Mouse (Mus musculus) limb, embryonic 15.5 days (tissue): Measurements from ENCODE around the gene Polr2i. TPM values are rescaled to one million over a fixed set of nuclear protein-coding genes. Genes with fewer than 3 reads are reported as not detected.
"Not testable (repeated sequence)": the region's sequence is repeated elsewhere in the genome, so short reads cannot be mapped to it uniquely, and the experiment has no call there.

ENCODE experiments used
- ATAC-seq: fragments of 200-750 bp; cut with Nextera tagmentation; 2 replicates; pipeline ENCODE4 v1.8.0; 2017; ENCODE audit warnings: low read depth, moderate TSS enrichment; ENCODE audit not compliant: insufficient number of reproducible peaks, low FRiP score, low TSS enrichment
- H3K27ac ChIP-seq: fragments of 300-500 bp; sonication (generic); 2 replicates; pipeline ENCODE4 v1.5.1; 2015; ENCODE audit warnings: moderate library complexity, mild to moderate bottlenecking, inconsistent platforms
- H3K27me3 ChIP-seq: fragments of 300-500 bp; sonication (generic); 2 replicates; pipeline ENCODE4 v1.6.1; 2015; ENCODE audit warnings: inconsistent platforms
- H3K36me3 ChIP-seq: fragments of 300-500 bp; sonication (generic); 2 replicates; pipeline ENCODE4 v1.6.1; 2015; ENCODE audit warnings: inconsistent platforms
- H3K4me1 ChIP-seq: fragments of 300-500 bp; sonication (generic); 2 replicates; pipeline ENCODE4 v1.6.1; 2015; ENCODE audit warnings: inconsistent platforms
- H3K4me2 ChIP-seq: fragments of 300-500 bp; sonication (generic); 2 replicates; pipeline ENCODE4 v1.6.1; 2015; ENCODE audit warnings: mild to moderate bottlenecking, inconsistent platforms
- H3K4me3 ChIP-seq: fragments of 300-500 bp; sonication (generic); 2 replicates; pipeline ENCODE4 v1.5.1; 2015; ENCODE audit warnings: mild to moderate bottlenecking, inconsistent platforms
- H3K9ac ChIP-seq: fragments of 300-500 bp; sonication (generic); 2 replicates; pipeline ENCODE4 v1.6.1; 2015; ENCODE audit warnings: inconsistent platforms
- H3K9me3 ChIP-seq: fragments of 300-500 bp; sonication (generic); 2 replicates; pipeline ENCODE4 v1.6.1; 2016; ENCODE audit warnings: inconsistent platforms
- WGBS: fragments of 180-500 bp; shearing (Covaris S2); methylation state at CpG from one replicate; pipeline ENCODE4 v1.1.7; 2015; 5-methylcytosine and 5-hydroxymethylcytosine counted together
- polyA plus RNA-seq: library from polyadenylated mRNA; unstranded; fragments of >200 nt; fragmentation: Nextera tagmentation; extraction: Ambion mirVana; gene quantifications from 2 replicates; pipeline ENCODE4 v1.2.1, GENCODE M21; 2015

Gene Polr2i
- polyA plus RNA-seq, 1 experiment from 2014 or later, result 149 TPM

GRCm38 (mm10) chr7:30195461-30195860 is 36.3 kb upstream of the Polr2i start:
- Histone ChIP-seq H3K4me3 (peak overlapping the region; percentile 81; the same call in 1 of the 2 replicates), H3K4me2 (peak overlapping the region; percentile 64), H3K9ac (no peak overlapping the region), H3K27ac (no peak overlapping the region), H3K4me1 (peaks cover 32% of the 10 kb centered on the region), H3K36me3 (peaks cover 24% of the 10 kb centered on the region), H3K9me3 (no peaks in the 10 kb centered on the region), H3K27me3 (no peaks in the 10 kb centered on the region)
- no peak for ATAC-seq
- WGBS, result 53% methylated on average over 6 of the region's 6 CpGs

- no peaks in the 10 kb centered on the region for H3K9me3 ChIP-seq
- H3K36me3 ChIP-seq, result peaks cover 17% of the 10 kb centered on the region
- WGBS, result 51% methylated on average over 6 of the region's 6 CpGs
- no peak overlapping the region for H3K27ac ChIP-seq
- H3K4me1 ChIP-seq, result peaks cover 32% of the 10 kb centered on the region
- no peak overlapping the region for H3K4me2 ChIP-seq
- H3K9ac ChIP-seq, result no peak overlapping the region
- no peak overlapping the region for H3K4me3 ChIP-seq
- no peak for ATAC-seq
- H3K27me3 ChIP-seq, result no peaks in the 10 kb centered on the region
Measured at GRCm38 (mm10) chr7:30196171-30196570, 35.6 kb upstream of the Polr2i start.

- Histone ChIP-seq H3K9me3 (no peaks in the 10 kb centered on the region), H3K4me2 (no peak overlapping the region), H3K9ac (no peak overlapping the region), H3K4me1 (peaks cover 27% of the 10 kb centered on the region), H3K27me3 (no peaks in the 10 kb centered on the region), H3K27ac (peak overlapping the region; percentile 27; the same call in 1 of the 2 replicates), H3K4me3 (no peak overlapping the region), H3K36me3 (peaks cover 2% of the 10 kb centered on the region; the same call in 1 of the 2 replicates)
- 60% methylated on average over 5 of the region's 5 CpGs for WGBS
- ATAC-seq, result no peak
Measured at GRCm38 (mm10) chr7:30197592-30198129, 34.1 kb upstream of the Polr2i start.

DNA sequence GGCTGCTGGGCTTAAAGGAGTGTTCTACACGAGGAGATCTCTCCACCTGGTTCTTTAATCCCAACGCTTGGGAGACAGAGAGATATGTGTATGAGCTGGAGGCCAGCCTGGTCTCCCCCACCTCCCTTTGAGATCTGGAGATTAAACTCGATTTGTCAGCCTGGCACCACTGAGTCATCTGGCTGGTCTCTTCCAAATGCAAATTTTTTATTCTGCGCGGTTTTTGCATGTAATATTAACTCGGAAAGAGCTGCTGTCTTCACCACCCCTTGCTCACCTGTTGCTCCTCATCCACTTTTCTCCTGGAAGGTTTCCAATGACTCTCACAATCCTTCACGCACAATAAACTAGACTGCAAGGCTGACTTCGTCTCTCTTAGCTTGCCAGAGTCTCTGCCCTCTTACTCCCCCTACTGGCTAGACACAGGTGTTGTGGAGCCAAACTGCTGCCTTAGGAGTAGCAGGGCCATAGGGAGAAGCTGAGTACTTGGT is 33.2 kb upstream of the Polr2i start, which contains the start of gene Capns1:
TSS of gene Capns1 (minus strand) at position 331 of the 491 bp plus-strand sequence.
- Histone ChIP-seq H3K27ac (peak within 1 kb of the TSS; percentile 27; the same call in 1 of the 2 replicates), H3K9me3 (no peaks in the 10 kb centered on the region), H3K4me1 (peaks cover 18% of the 10 kb centered on the region), H3K27me3 (no peaks in the 10 kb centered on the region), H3K4me3 (peak within 1 kb of the TSS; percentile 7; the same call in 1 of the 2 replicates), H3K36me3 (no peaks in the 10 kb centered on the region), H3K4me2 (peak within 1 kb of the TSS; percentile 8; the same call in 1 of the 2 replicates), H3K9ac (no peak within 1 kb of the TSS)
- ATAC-seq, result peak; percentile 41; the same call in 1 of the 2 replicates
- 8% methylated on average over 8 of the region's 8 CpGs for WGBS

DNA sequence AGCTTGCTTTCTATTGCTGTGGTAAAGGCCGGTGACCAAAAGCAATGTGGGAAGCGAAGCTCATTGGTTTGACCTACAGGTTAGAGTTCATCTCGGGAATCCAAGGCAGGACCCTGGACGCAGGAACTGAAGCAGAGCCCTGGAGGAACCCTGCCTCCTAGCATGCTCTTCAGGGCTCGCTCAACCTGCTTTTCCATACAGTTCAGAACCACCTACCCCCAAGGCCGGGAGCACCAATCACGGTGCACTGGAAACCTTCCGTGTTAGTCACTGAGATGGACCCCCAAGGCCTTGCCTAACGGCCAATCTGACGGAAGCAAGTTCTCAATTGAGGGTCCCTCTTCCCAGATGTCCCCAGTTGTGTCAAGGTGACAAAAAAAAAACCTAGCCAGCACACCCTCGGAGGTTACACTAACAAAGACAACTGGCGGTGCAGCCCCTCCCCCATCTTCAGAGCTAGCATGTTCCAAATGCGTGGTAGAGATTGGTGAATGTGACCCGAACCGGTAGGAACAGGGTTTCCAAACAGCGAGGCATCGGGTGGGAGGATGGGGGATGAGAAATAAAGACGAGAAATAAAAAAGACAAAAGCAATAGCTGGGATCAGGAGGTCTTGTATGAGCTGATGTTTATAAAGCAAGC is 32.1 kb upstream of the Polr2i start:
- Histone ChIP-seq H3K4me3 (no peak overlapping the region), H3K4me1 (peaks cover 16% of the 10 kb centered on the region; the same call in 1 of the 2 replicates), H3K9ac (no peak overlapping the region), H3K36me3 (no peaks in the 10 kb centered on the region), H3K27me3 (no peaks in the 10 kb centered on the region), H3K4me2 (no peak overlapping the region), H3K27ac (no peak overlapping the region), H3K9me3 (no peaks in the 10 kb centered on the region)
- WGBS, result 68% methylated on average over 18 of the region's 18 CpGs
- no peak for ATAC-seq

GRCm38 (mm10) chr7:30200200-30200599 is 31.5 kb upstream of the Polr2i start:
- Histone ChIP-seq H3K9ac (no peak overlapping the region), H3K4me2 (no peak overlapping the region), H3K27ac (no peak overlapping the region), H3K9me3 (no peaks in the 10 kb centered on the region), H3K36me3 (no peaks in the 10 kb centered on the region), H3K4me3 (no peak overlapping the region), H3K4me1 (peaks cover 13% of the 10 kb centered on the region; the same call in 1 of the 2 replicates), H3K27me3 (no peaks in the 10 kb centered on the region)
- ATAC-seq, result no peak
- WGBS, result 76% methylated on average over 5 of the region's 5 CpGs

- H3K4me1 ChIP-seq, H3K9me3 ChIP-seq, H3K36me3 ChIP-seq, H3K4me3 ChIP-seq, H3K4me2 ChIP-seq, H3K27me3 ChIP-seq, H3K27ac ChIP-seq, ATAC-seq, H3K9ac ChIP-seq: not testable (repeated sequence)
- 84% methylated on average over 5 of the region's 5 CpGs for WGBS
Measured at GRCm38 (mm10) chr7:30200661-30201060, 31.1 kb upstream of the Polr2i start.

GRCm38 (mm10) chr7:30202895-30203690 is 28.7 kb upstream of the Polr2i start:
- Histone ChIP-seq H3K9me3 (no peaks in the 10 kb centered on the region), H3K27me3 (no peaks in the 10 kb centered on the region), H3K9ac (no peak overlapping the region), H3K4me1 (peaks cover 3% of the 10 kb centered on the region; the same call in 1 of the 2 replicates), H3K4me2 (no peak overlapping the region), H3K4me3 (no peak overlapping the region), H3K36me3 (no peaks in the 10 kb centered on the region), H3K27ac (no peak overlapping the region)
- 83% methylated on average over 11 of the region's 11 CpGs for WGBS
- no peak for ATAC-seq

- Histone ChIP-seq H3K4me1 (no peaks in the 10 kb centered on the region), H3K27me3 (no peaks in the 10 kb centered on the region), H3K4me2 (no peak overlapping the region), H3K9ac (no peak overlapping the region), H3K36me3 (no peaks in the 10 kb centered on the region), H3K4me3 (no peak overlapping the region), H3K27ac (no peak overlapping the region), H3K9me3 (no peaks in the 10 kb centered on the region)
- WGBS, result 61% methylated on average over 8 of the region's 8 CpGs
- no peak for ATAC-seq
Measured at GRCm38 (mm10) chr7:30204380-30204779, 27.4 kb upstream of the Polr2i start.

DNA sequence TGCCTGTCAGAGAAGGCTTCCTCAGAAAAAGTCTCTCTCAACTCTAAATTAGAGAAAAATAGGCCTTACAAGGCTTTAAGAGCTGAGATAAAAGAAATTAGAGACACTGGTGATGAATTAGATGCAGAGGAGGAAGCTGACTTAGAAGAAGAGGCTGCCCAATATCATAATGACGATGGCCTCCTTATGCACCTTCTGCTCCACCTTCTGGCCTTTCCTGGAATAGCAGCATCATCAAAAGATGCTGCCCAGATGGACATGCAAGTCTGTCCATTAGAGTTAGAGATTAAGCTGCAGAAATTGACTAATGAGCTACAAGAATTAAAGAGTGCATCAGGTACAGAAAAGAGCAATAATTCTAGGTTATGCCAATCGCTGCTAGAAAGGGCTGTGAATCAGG is 26.4 kb upstream of the Polr2i start:
- WGBS, result 6% methylated on average over 2 of the region's 2 CpGs
- Histone ChIP-seq H3K27me3 (no peaks in the 10 kb centered on the region), H3K4me1 (no peaks in the 10 kb centered on the region), H3K36me3 (no peaks in the 10 kb centered on the region), H3K9ac (no peak overlapping the region), H3K27ac (no peak overlapping the region), H3K4me3 (no peak overlapping the region), H3K4me2 (no peak overlapping the region), H3K9me3 (no peaks in the 10 kb centered on the region)
- ATAC-seq, result no peak

- not testable (repeated sequence) for H3K27ac ChIP-seq, H3K9me3 ChIP-seq
Measured at GRCm38 (mm10) chr7:30206364-30206763, 25.4 kb upstream of the Polr2i start.

GRCm38 (mm10) chr7:30211025-30211424 is 20.7 kb upstream of the Polr2i start:
- Histone ChIP-seq H3K9me3 (no peaks in the 10 kb centered on the region), H3K36me3 (no peaks in the 10 kb centered on the region), H3K9ac (no peak overlapping the region), H3K4me3 (no peak overlapping the region), H3K4me1 (no peaks in the 10 kb centered on the region), H3K27me3 (no peaks in the 10 kb centered on the region), H3K27ac (no peak overlapping the region), H3K4me2 (no peak overlapping the region)
- WGBS, result 31% methylated on average over 4 of the region's 4 CpGs
- no peak for ATAC-seq

More at GRCm38 (mm10) chr7:30206364-30206763, 25.4 kb upstream of the Polr2i start:
- H3K4me1 ChIP-seq, H3K27me3 ChIP-seq, H3K4me3 ChIP-seq, H3K36me3 ChIP-seq, H3K9ac ChIP-seq, H3K4me2 ChIP-seq, ATAC-seq: not testable (repeated sequence)
- 50% methylated on average over 5 of the region's 5 CpGs for WGBS
